Mouse (Mus musculus) heart, postnatal 0 days (tissue): ENCODE data around the gene Dop1b. TPM values are rescaled to one million over a fixed set of nuclear protein-coding genes. Genes with fewer than 3 reads are reported as not detected.

Source experiments
- ATAC-seq: fragments of 200-750 bp; cut with Nextera tagmentation; 2 replicates; pipeline ENCODE4 v1.8.0; 2017; ENCODE audit warnings: low read depth, moderate number of reproducible peaks, moderate library complexity; ENCODE audit not compliant: insufficient read depth
- DNase-seq: peaks from one replicate; pipeline ENCODE4 v3.0.0-alpha.2; 2016; ENCODE audit warnings: low spot score
- H3K27ac ChIP-seq: fragments of 300-500 bp; sonication (generic); 2 replicates; pipeline ENCODE4 v1.5.1; 2014; ENCODE audit warnings: low read depth, mild to moderate bottlenecking
- H3K27me3 ChIP-seq: fragments of 300-500 bp; sonication (generic); 2 replicates; pipeline ENCODE4 v1.6.1; 2014; ENCODE audit warnings: low read length, mixed read lengths; ENCODE audit not compliant: control insufficient read depth, insufficient read depth
- H3K36me3 ChIP-seq: fragments of 300-500 bp; sonication (generic); replicated peaks from 2 replicates; pipeline ENCODE4 v1.6.1; 2014; ENCODE audit warnings: low read length, mixed read lengths; ENCODE audit not compliant: control insufficient read depth, insufficient read depth
- H3K4me1 ChIP-seq: fragments of 300-500 bp; sonication (generic); 2 replicates; pipeline ENCODE4 v1.6.1; 2014; ENCODE audit warnings: antibody characterized with exemption; ENCODE audit not compliant: control insufficient read depth, insufficient read depth
- H3K4me2 ChIP-seq: fragments of 300-500 bp; sonication (generic); 2 replicates; pipeline ENCODE4 v1.6.1; 2014; ENCODE audit warnings: low read depth, mild to moderate bottlenecking, low read length, moderate library complexity
- H3K4me3 ChIP-seq: fragments of 300-500 bp; sonication (generic); 2 replicates; pipeline ENCODE4 v1.5.1; 2014; ENCODE audit warnings: low read depth, low read length
- H3K9ac ChIP-seq: fragments of 300-500 bp; sonication (generic); replicated peaks from 2 replicates; pipeline ENCODE4 v1.6.1; 2014; ENCODE audit warnings: low read depth, low read length, mixed read lengths
- H3K9me3 ChIP-seq: fragments of 300-500 bp; sonication (generic); replicated peaks from 2 replicates; pipeline ENCODE4 v1.6.1; 2016; ENCODE audit warnings: low read length; ENCODE audit not compliant: control insufficient read depth
- CTCF ChIP-seq: IDR thresholded peaks from 2 replicates; pipeline ENCODE4 v1.5.1; 2016; ENCODE audit warnings: antibody characterized with exemption, control low read depth, low read depth
- EP300 ChIP-seq: IDR thresholded peaks from 2 replicates; pipeline ENCODE4 v1.6.1; 2016; ENCODE audit warnings: antibody characterized with exemption, low read depth
- WGBS: fragments of 180-500 bp; shearing (Covaris S2); extraction: QIAGEN DNeasy Blood & Tissue Kit; methylation state at CpG from one replicate; pipeline ENCODE4 v1.1.7; 2014; 5-methylcytosine and 5-hydroxymethylcytosine counted together
- polyA plus RNA-seq: library from polyadenylated mRNA; unstranded; fragments of >200 nt; fragmentation: Nextera tagmentation; extraction: Ambion mirVana; gene quantifications from 2 replicates; pipeline ENCODE4 v1.2.1, GENCODE M21; 2015
- total RNA-seq: library from RNA; depleted of rRNA; stranded (reverse); fragments of >200 nt; gene quantifications from 2 replicates; pipeline ENCODE4 v1.2.3, GENCODE M21; 2014; ENCODE audit warnings: low replicate concordance

Gene Dop1b
- total and polyA plus RNA-seq, 2 experiments from 2014 or later: 6.0 to 13.2 TPM

- no peak overlapping the region for H3K27ac ChIP-seq
- TF ChIP-seq CTCF: no peak
- TF ChIP-seq EP300: no peak
- H3K4me3 ChIP-seq: no peak overlapping the region
- no peaks in the 10 kb centered on the region for H3K27me3 ChIP-seq
- DNase-seq: no peak
- ATAC-seq: no peak
- WGBS: 73% methylated on average over 12 of the region's 12 CpGs
- no peaks in the 10 kb centered on the region for H3K4me1 ChIP-seq
- H3K4me2 ChIP-seq: no peak overlapping the region
- H3K9me3 ChIP-seq: no peaks in the 10 kb centered on the region
- no peak overlapping the region for H3K9ac ChIP-seq
- peaks cover 11% of the 10 kb centered on the region; the same call in 1 of the 2 replicates for H3K36me3 ChIP-seq
Measured at GRCm38 (mm10) chr16:93797021-93797840, 85.5 kb downstream of the Dop1b start.

GRCm38 (mm10) chr16:93797841-93798492, 86.3 kb downstream of the Dop1b start:
- WGBS: 66% methylated on average over 11 of the region's 11 CpGs
- Histone ChIP-seq H3K27me3 (no peaks in the 10 kb centered on the region), H3K9ac (no peak overlapping the region), H3K9me3 (no peaks in the 10 kb centered on the region), H3K36me3 (peaks cover 11% of the 10 kb centered on the region; the same call in 1 of the 2 replicates), H3K4me3 (no peak overlapping the region), H3K4me1 (no peaks in the 10 kb centered on the region), H3K27ac (no peak overlapping the region), H3K4me2 (no peak overlapping the region)
- no peak for TF ChIP-seq EP300
- TF ChIP-seq CTCF: no peak
- DNase-seq: no peak
- no peak for ATAC-seq

- DNase-seq: no peak
- ATAC-seq: no peak
- H3K27me3 ChIP-seq: no peaks in the 10 kb centered on the region
- TF ChIP-seq EP300 (no peak), CTCF (no peak)
- H3K36me3 ChIP-seq: peaks cover 14% of the 10 kb centered on the region; the same call in 1 of the 2 replicates
- no peak overlapping the region for H3K4me3 ChIP-seq
- no peaks in the 10 kb centered on the region for H3K4me1 ChIP-seq
- WGBS: 48% methylated on average over 5 of the region's 5 CpGs
- no peak overlapping the region for H3K4me2 ChIP-seq
- no peak overlapping the region for H3K27ac ChIP-seq
- no peak overlapping the region for H3K9ac ChIP-seq
- no peaks in the 10 kb centered on the region for H3K9me3 ChIP-seq
Measured at GRCm38 (mm10) chr16:93798623-93799022, 86.9 kb downstream of the Dop1b start.

- no peaks in the 10 kb centered on the region for H3K4me1 ChIP-seq
- no peaks in the 10 kb centered on the region for H3K27me3 ChIP-seq
- H3K4me3 ChIP-seq: no peak overlapping the region
- ATAC-seq (no peak), DNase-seq (no peak)
- H3K27ac ChIP-seq: no peak overlapping the region
- 81% methylated on average over 3 of the region's 3 CpGs for WGBS
- TF ChIP-seq CTCF: no peak
- TF ChIP-seq EP300: no peak
- H3K36me3 ChIP-seq: peaks cover 14% of the 10 kb centered on the region; the same call in 1 of the 2 replicates
- no peak overlapping the region for H3K9ac ChIP-seq
- no peak overlapping the region for H3K4me2 ChIP-seq
- H3K9me3 ChIP-seq: no peaks in the 10 kb centered on the region
Measured at GRCm38 (mm10) chr16:93799071-93799470, 87.4 kb downstream of the Dop1b start.

- TF ChIP-seq CTCF (no peak), EP300 (no peak)
- no peaks in the 10 kb centered on the region for H3K9me3 ChIP-seq
- no peak overlapping the region for H3K4me2 ChIP-seq
- H3K36me3 ChIP-seq: peaks cover 14% of the 10 kb centered on the region; the same call in 1 of the 2 replicates
- no peaks in the 10 kb centered on the region for H3K27me3 ChIP-seq
- H3K4me1 ChIP-seq: no peaks in the 10 kb centered on the region
- DNase-seq (no peak), ATAC-seq (no peak)
- no peak overlapping the region for H3K27ac ChIP-seq
- no peak overlapping the region for H3K4me3 ChIP-seq
- WGBS: 95% methylated on average over 16 of the region's 16 CpGs
- no peak overlapping the region for H3K9ac ChIP-seq
Measured at GRCm38 (mm10) chr16:93799936-93800335, 88.2 kb downstream of the Dop1b start.
